Mouse (Mus musculus): Measurements from ENCODE around the gene Sptbn1.

DNA sequence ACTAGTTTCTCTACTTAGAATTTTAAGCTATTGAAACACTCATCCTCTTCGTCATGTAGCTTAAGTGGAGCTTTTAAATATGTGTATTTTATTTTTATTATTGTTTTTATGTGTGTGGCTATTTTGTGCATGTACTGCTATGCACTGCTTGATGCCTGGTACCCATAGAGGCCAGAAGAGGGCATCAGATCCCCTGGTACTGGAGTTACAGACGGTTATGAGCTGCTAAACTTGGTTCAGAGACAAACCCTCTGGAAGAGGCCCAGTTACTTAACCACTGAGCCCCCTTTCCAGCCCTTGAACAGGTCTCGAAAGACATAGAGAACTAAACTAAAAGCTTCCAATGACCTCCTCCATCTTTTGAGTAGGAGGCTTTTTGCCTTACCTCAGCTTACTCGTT, 30.0 kb downstream of the Sptbn1 start:
- TF ChIP-seq CTCF (IDR thresholded peaks at IDR 0.05; ENCODE audit: low read depth) (peak; percentile 66), EP300 (IDR thresholded peaks at IDR 0.05; ENCODE audit: low read depth) (no peak)

Data from heart, postnatal 0 days (tissue).